In the genomic region with DNA sequence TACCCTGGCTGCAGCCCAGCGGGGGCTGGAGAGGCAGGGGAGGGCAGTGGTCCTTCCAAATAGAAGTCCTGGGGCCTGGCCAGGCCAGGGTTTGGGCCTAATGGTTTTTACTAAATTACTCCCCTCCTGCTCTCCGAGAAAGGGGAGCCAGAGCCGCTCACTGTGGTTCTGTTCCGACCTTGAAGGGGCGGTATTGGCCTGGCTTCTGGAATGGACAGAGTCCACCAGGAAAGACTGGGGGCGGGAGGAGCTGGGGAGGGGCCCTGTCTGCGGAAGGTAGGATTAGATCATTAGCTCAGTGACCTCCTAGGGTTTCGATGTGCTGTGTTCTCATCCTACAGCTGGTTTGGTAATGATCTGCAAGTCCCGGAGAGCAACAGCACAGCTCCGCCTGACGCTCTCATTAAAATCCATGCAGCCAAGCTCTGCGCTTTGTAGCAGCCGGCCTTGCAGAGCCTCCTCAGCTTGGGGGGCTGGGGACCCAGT, we compare ENCODE assay signal across 9 mouse cellular contexts. TPM values are rescaled to one million over a fixed set of nuclear protein-coding genes. Genes with fewer than 3 reads are reported as not detected.
A peak's percentile ranks its signal among the peaks of the same experiment; 100 is the strongest.
DNase-seq lines count a peak whose midpoint lies in the region; ATAC-seq lines count a peak whose summit lies in the region.
"Had no signal": no experiment of that assay in that cellular context is flagged by ENCODE, and none has a peak within 500 bp of the region (broad histone marks: within the 10 kb centered on the region; RNA-seq: fewer than 3 reads in every experiment).

No protein-coding gene starts in this region.

- ATAC-seq in forebrain, embryonic 14.5 days: peak; percentile 47

- H3K9ac ChIP-seq in forebrain, embryonic 14.5 days (ENCODE audit: low read length): peak overlapping the region; percentile 29; the same call in 1 of the 2 replicates

- DNase-seq in layer of hippocampus, postnatal 10 days (ENCODE audit: low spot score in 2 of 2): peak; percentile 43 to 56
- DNase-seq in layer of hippocampus, adult 18-20 months (ENCODE audit: low spot score in 2 of 2): no peak
- DNase-seq in forebrain, embryonic 14.5 days (ENCODE audit: low spot score): peak; percentile 73
- peak; percentile 90 for DNase-seq in kidney, adult 9 months
- peak; percentile 51 for DNase-seq in neural tube, embryonic 10.5 days (ENCODE audit: extremely low spot score, low spot score)
- DNase-seq in MN1 (ENCODE audit: low spot score): no peak
- no peak for DNase-seq in right cerebral cortex, postnatal 36 days (ENCODE audit: low spot score in 2 of 2)
- DNase-seq in thymus, postnatal 4 days: no peak

- H3K4me2 ChIP-seq in forebrain, embryonic 14.5 days (ENCODE audit: low read length): no peak overlapping the region

- H3K9me3 ChIP-seq in forebrain, embryonic 14.5 days (replicated peaks; ENCODE audit: control insufficient read depth, low read length): no peaks in the 10 kb centered on the region

- H3K27me3 ChIP-seq in forebrain, embryonic 14.5 days (replicated peaks; ENCODE audit: control insufficient read depth, insufficient read depth, low read length): no peaks in the 10 kb centered on the region

- H3K4me1 ChIP-seq in forebrain, embryonic 14.5 days (ENCODE audit: control insufficient read depth, insufficient read depth, low read length): peaks cover 42% of the 10 kb centered on the region

- H3K27ac ChIP-seq in forebrain, embryonic 14.5 days (ENCODE audit: low read depth, low read length): peak overlapping the region; percentile 87

- 9% methylated on average over 13 of the region's 13 CpGs for WGBS in forebrain, embryonic 14.5 days

- H3K36me3 ChIP-seq in forebrain, embryonic 14.5 days (ENCODE audit: control insufficient read depth, insufficient read depth, low read length): peaks cover 33% of the 10 kb centered on the region

- no peak overlapping the region for H3K4me3 ChIP-seq in forebrain, embryonic 14.5 days (ENCODE audit: low read depth, low read length)

RNA-seq across cellular contexts. Expression of gene Cd164l2, which starts 14.1 kb away (rescaled TPM):
- total RNA-seq in layer of hippocampus, postnatal 10 days (2021): 1 to 10 TPM; 3.7 to 4.0 TPM
- total RNA-seq in layer of hippocampus, adult 18-20 months (2021): 1 to 10 TPM; 3.0 to 3.4 TPM
- 0.43 and 1.4 TPM in 2 replicates for polyA plus RNA-seq in forebrain, embryonic 14.5 days (2014; fragmentation: Nextera tagmentation; extraction: Ambion mirVana)
- total RNA-seq: hematopoietic stem cell, adult 5-6 weeks had no signal

RNA-seq across cellular contexts. Expression of gene Gpr3, which starts 14.5 kb away (rescaled TPM):
- 1 to 10 TPM; 5.0 to 6.0 TPM for total RNA-seq in layer of hippocampus, postnatal 10 days (2021)
- 1 to 10 TPM; 7.3 to 7.6 TPM for total RNA-seq in layer of hippocampus, adult 18-20 months (2021)
- polyA plus RNA-seq in forebrain, embryonic 14.5 days (2014; fragmentation: Nextera tagmentation; extraction: Ambion mirVana): 0.62 and 1.1 TPM in 2 replicates

RNA-seq across cellular contexts. Expression of gene Map3k6, which starts 42.8 kb away (rescaled TPM):
- 1 to 10 TPM; 4.6 to 5.7 TPM for total RNA-seq in layer of hippocampus, postnatal 10 days (2021)
- total RNA-seq in layer of hippocampus, adult 18-20 months (2021): 1 to 10 TPM; 5.6 to 6.9 TPM
- 1.1 and 1.7 TPM in 2 replicates for polyA plus RNA-seq in forebrain, embryonic 14.5 days (2014; fragmentation: Nextera tagmentation; extraction: Ambion mirVana)

Comparison
In these comparisons a context has a peak if more than half of its experiments do, and no peak if none do; other contexts are left out.
1. DNase-seq: peak in layer of hippocampus, postnatal 10 days (2 of 2), forebrain, embryonic 14.5 days (single experiment), kidney, adult 9 months (single experiment) and neural tube, embryonic 10.5 days (single experiment); none in layer of hippocampus, adult 18-20 months (0 of 2), MN1 (single experiment), right cerebral cortex, postnatal 36 days (0 of 2) and thymus, postnatal 4 days (single experiment).